Mouse (Mus musculus) thymus, postnatal 4 days (tissue): ENCODE data around the gene Gpr107.

ENCODE experiments used
- DNase-seq: peaks from one replicate; pipeline ENCODE4 v3.0.0; 2021

Gpr107 gene

GRCm38 (mm10) chr2:31252167-31252566 is 100.1 kb downstream of the Gpr107 start:
- DNase-seq: no peak

DNA sequence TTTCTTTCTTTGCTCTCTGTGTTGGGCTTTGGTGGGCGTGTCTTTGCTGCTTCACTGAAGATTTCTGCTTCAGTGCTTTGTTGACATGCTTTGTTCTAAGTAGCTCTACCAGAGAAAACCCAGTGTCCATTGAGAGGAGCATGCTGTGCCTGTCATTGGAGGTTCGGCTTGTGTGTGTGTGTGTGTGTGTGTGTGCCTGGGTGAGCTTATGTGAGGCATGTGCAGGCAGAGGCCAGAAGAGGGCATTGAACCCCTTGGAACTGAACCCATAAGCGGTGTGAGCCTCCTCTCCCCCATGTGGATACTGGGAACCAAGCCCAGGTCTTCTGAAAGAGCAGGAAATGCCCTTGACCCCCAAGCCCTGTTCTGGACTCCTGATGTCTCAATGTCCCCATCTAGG is 101.3 kb downstream of the Gpr107 start:
- no peak for DNase-seq

DNA sequence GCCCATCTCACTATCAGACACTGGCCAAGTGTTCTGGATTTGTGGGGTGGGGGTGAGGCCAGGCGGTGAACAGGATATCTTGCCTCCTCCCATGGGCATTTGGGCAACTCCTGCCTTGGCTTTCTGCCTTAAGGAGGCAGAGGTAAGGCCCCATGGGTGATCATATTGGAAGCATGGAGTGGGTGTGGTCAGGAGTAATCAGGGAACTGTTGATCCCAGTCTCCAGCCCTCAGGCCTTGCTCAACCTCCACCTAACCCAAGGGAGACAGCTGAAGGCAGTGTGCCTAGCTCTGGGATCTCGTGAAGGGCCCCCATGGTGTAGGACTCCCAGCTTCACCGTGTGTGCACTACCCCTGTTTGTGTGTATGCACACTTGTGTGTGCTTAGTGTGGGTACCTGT is 102.7 kb downstream of the Gpr107 start:
- no peak for DNase-seq

DNA sequence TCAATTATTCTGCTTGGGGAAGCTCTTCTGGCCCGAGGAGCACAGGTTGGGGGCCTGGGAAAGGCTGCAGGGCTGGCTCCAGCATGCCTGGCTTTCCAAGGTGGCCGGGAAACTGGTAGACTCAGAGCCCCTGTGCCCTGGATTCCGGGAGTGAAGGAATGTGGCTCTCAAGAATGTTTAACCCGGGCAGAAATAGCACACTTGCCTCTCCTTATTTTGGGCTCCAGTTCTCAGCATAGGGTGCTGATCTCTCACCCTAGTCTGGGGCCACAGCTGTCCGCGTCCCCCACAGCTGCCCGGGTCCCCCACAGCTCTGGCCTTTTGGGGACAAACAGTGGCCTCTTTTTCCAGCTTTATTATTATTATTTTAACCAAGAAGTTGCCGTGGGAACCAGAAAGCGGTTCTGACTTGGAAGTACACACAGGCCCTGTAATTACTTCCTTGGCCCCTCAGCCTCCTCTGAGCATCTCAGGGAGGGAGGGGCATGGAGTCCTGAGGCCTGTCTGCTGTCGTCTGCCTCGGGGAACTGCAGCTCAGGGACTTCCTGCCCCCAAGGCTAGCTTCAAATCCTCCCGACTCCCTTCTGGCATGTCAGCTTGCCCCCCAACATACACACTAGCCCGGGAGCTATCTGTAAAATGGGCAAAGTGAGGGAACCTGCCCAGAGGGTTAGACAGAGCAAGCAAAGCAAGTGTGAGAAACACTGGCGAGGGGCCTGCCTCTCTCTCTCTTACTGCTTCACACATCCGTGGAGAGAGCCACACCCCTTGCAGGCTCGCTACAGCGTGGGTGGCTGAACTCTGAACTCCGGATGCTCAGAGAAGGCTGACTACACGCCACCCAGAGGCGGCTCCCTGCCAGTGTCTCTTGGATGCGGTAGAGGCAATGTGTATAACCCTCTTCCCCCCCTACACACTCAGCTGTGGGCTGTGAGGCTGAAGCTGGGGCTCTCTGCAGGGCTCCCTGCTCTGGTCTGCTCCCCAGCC is 104.1 kb downstream of the Gpr107 start:
- peak; percentile 90 for DNase-seq

- DNase-seq: peak; percentile 34
These were observed 105.0 kb downstream of the Gpr107 start for GRCm38 (mm10) chr2:31257096-31257495.

- DNase-seq: peak; percentile 77
These were observed 106.7 kb downstream of the Gpr107 start for GRCm38 (mm10) chr2:31258609-31259366.

- DNase-seq: peak; percentile 25
These were observed 107.3 kb downstream of the Gpr107 start for GRCm38 (mm10) chr2:31259367-31259920.

DNA sequence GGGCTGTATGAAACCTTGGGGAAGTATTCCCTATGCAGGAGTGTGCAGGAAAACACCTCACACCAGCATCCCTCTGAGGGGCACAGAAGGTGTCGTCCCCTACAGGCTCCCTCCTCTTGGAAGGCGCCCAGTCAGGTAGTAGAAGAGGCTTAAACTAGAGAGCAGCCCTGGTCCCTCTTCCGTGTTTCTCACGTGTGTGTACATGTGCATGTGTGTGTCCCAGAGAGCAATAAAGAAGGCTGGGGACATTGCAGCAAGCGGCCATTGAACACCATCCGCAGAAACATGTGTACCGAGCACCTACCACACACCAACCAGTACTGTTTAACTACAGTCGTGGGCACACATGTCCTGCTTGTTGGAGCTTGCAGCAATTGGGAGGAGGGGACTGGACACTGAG is 108.4 kb downstream of the Gpr107 start:
- no peak for DNase-seq

- DNase-seq: no peak
These were observed 110.9 kb downstream of the Gpr107 start for GRCm38 (mm10) chr2:31263039-31263461.

DNA sequence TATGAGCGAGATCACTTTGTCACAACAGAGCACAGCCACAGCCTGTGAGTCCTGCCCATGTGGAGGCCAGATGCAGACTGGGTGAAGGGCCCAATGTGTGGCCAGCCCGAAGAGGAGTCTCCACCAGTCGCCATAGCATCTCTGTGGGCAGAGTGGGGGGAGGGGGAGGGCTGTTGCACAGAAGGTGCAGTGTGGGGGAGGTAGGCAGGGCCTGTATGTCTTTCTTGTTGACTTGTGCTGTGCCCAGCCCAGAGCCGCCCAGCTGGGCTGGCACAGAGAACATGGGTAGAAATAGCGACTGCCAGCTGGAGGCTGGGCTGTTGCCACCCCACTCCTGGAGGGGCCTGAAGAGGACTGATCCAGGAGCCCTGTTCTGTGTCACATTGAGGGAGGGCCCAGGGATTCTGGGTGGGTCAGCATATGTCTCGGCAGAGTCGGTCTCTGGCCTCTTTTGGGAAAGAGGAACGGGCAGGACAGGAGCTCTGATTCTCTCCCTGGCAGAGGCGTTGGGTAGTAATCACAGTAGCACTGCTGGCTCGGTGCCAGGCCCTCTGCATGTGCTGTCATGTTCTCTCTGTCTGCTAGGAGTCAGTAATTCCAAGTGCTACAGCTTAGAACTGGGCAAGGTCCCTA is 111.7 kb downstream of the Gpr107 start:
- DNase-seq: peak; percentile 31

DNA sequence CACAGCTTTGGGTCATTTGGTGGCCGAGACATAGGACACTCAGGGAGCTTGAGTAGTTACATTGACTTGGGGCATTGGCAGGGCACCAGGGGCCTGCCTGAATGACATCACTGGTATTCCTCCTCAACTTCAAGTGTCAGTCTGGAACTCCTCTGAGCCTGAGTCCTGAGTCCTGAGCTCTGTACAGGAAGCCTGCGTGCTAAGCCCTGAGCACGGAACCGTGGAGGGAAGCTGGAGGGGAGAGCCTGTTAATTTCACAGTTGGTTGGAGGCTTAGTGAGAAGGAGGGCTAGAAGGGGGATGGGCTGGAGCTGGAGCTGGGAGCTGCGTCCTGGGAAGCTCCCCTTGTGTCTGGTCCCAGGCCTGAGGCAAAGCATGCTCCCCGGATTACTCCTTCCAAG is 115.3 kb downstream of the Gpr107 start:
- no peak for DNase-seq
